Mouse (Mus musculus) cerebellum, postnatal 4 days (tissue): ENCODE results near the gene Runx1.

Experiments
- DNase-seq, 2 experiments: peaks; one replicate each; pipeline ENCODE4 v3.0.0; 2022; ENCODE audit warnings: low spot score in 2 of 2, mixed read lengths in 1 of 2

The Runx1 gene

DNA sequence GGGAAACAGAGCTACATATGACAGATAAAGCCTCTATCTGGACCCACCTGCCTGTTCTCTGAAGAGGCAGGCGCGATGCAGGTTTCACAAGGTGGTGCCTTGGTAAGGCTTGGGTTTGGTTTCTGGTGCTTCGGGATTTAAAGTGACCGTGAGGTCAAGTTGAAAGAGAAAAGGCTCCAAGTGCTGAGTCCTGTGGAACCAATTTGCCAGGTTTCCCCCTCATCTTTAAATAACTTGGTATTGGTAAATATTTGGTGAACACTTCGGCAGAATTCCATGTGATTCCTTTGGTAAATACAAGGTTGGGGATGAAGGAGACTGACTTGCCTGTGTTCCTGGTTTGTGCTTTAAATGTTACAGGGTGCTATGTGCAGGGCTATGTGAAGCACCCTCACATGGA lies 169.2 kb downstream of the Runx1 start:
- no peak for DNase-seq

DNA sequence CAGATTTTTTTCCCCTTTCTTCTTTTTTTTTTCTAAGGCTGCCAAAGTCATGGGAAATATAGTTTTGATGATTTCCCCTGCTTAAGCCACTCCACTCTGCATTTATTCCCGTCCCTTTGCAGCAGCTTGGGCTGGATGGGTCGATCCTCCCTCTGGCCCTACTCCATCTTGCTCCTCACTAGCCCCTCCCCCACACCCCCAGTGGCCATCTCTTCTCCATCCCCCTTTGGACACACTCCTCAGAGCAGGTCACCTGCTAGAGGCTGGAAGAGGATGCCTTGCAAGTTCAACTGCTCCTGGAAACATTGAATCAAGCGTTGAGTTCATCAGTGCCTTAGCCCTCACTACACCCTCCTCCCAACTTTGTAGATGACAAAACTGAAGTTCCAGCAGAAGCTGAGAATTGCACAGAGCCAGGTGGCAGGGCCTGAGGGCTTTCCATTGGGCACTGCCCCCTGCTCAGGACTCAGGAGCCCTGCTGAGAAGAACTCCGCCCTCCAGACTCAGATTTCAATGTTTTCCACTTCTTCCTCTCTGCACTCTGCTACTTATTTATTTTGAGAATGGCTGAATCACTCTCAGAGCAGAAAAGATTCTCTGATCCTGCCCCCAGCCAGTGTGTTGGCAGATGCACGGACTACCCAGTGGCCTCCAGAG lies 171.5 kb downstream of the Runx1 start:
- DNase-seq = no peak

DNA sequence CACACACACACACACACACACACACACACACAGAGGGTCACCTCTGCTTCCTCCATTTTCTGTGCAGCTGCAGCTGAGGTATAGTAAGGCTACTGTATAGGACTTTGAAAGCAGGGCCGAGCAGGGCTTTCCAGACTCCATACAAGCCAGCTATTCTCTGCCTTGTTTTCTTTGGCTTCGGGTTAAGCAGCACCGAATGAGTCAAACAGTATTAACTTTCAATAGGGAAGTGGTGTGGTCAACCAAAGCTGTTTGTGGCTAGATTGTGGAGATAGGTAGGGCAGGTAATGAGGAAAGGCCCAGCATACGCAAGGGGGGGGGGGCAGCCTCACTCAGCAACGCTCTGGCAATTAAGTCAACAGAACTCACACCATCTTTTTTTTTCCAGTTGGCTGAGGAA lies 172.1 kb downstream of the Runx1 start:
- DNase-seq = no peak

DNA sequence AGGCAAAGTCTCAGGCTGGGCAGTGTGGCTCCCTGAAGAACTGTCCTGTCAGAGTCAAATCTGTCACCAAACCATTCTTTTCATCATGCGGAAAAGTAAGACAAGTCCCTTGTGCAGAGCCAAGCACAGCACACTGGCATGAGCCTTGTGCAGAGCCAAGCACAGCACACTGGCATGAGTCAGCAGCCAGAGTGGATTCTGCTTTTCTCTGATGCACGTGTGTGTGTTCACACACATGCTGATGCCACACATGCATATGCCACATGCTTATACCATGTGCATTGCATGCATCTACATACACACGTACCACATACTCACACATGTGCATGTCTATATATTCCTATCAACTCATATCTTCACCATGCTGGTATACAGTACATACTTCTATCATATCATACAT lies 174.7 kb downstream of the Runx1 start:
- DNase-seq = no peak

DNA sequence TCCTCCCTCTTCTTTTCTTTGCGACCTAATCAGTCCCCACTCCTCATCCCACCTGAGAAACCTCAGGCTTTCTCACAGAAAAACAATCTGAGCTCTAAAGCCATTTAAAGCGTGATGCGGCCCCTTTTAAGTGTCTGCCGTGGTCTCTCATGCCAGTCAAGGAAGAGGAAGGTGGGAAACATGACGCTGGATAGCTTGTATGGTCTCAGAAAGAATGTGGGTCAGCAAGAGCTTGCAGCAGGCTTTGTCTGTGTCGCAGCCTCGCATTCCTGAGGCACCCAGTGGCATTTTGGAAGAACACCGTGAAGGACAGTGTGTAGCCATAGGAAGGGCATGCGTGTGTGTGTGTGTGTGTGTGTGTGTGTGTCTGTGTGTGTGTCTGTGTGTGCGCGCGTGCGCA lies 179.8 kb downstream of the Runx1 start:
- no peak for DNase-seq

DNA sequence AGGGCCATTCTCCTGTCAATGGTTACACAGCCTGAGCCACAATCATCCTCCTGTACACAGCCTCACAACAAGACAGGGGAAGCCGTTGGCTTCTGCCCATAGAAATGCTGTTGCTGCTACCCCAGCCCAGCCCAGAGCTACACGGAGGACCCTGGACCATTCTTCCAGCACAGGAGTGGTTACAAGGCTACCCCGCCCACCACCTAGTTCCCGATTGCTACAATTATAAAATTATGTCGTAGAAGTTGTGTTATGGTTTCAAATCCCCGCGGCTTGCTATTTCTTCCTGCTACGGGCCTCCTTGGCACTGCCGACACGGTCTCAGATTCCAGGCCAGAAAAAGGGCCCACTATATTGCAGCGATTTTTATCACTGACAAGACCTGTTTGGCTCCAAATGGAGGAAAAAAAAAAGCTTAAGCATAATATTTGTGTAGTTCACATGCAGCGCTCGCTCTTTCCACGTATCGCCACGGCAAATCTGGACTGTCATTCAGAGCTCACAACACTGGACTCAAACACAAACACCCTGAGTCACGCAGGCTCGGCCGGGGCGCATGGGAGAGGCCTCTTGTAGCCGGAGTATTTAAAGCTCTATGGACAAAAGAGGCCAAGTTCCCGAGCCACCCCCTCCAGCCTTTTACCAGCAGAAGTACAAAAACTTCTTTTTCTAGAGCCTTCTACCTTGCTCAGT lies 180.4 kb downstream of the Runx1 start:
- no peak for DNase-seq

DNA sequence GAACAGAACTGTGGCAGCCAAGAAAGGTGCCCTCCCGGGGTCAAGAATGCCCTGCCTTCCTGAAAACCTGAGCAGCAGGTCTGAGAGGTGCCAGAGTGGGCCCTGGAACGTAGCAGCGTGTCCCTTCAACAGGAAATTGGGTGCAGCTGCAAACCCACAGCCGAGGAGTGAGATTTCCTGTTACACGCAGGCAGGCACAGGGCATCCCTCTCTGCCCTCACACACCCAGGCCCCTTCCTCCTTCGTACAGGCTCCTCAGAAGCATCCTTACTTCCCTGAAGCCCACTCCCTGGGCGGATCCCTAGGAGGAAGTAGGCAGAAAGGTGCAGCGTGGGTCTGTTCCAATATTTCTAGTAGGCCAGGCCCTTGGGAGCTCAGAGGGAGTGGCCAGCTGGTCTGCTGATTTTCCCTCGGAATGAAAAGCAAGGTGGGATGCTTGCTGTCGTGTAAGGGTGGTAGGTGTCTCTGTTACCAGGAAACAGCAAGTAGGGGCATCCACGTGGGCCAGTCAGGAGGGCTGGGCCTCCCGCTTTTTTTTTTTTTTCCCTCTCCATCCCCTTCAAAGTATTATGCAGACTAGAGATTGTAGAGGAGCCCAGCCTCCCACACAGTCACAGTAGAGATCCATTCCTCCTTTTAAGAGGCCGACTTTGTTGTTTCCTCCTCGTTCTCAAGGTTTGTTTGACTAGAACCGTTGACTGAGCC lies 181.1 kb downstream of the Runx1 start:
- no peak for DNase-seq

DNA sequence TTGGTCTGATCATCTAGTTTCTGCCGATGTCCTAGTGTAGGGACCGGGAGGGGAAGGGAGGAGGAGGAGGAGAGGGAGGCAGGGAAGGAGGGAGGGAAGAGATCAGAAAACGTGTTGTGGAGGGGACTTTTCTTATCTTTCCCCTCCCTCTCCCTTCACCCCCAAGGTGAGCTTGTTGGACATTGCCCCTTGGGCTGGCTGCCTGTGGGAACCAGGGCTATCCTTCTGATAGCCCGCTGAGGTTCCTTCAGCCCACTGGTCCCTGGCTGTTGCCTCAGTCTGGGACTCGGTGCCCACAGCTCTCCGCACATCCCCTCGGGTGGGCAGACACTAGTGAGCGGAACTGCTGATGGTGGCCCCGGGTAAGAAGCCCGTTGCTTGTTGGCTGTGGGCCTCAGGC lies 181.6 kb downstream of the Runx1 start:
- DNase-seq = no peak

DNA sequence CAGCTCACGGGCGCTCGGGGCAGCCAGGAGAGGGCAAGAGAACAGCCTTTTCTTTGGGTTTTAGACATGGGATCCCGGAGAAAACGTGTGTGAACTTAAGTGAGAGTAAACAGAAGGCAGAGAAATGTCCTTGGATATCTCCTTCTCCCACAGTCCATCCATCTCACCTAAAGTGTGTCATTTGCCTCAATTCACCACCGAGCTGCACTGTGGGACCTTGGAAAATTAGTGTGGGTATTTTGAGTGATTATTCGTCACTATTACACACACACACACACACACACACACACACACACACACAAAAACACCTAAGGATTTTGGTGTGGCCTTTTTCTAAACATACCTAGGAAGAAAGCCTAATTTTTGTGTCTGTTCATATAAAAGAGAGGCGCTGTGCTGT lies 183.7 kb downstream of the Runx1 start:
- no peak for DNase-seq

DNA sequence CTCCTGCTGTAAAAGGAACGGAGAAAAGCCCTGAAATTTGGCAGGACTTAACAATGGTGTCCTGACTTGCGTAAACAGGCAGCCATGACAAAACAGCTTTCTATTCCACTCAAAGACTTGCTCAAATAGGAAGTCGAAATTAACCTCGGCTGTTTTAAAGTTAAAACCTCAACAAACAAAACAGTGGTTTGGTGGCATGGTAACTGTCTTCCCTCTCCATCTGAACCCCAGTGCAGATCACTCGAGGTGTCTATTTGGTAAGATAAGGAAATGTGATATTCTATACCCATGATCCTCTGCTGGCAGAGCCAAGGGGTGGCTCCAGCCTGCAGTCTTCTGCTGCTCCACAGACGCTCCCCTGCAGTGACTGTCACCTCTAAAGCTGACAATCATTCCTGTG lies 184.9 kb downstream of the Runx1 start:
- no peak for DNase-seq

DNA sequence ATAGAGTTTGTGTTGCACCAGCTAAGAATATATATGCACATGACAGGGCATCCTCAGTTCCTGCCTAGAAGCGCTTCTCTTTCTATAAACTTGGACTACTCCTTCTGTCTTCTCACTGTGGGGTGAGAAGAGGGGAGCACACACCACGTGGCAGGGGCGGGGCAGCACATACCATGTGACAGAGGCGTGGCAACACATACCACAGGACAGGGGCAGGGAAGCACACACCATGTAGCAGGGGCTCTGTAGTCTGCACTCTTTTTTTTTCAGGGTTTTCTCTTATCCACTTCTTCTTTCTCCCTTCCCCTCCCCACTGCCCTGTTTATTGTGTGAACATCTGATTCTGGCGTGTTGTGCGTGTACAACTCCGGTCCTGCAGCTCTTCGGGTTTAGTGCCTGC lies 186.9 kb downstream of the Runx1 start:
- no peak for DNase-seq

DNA sequence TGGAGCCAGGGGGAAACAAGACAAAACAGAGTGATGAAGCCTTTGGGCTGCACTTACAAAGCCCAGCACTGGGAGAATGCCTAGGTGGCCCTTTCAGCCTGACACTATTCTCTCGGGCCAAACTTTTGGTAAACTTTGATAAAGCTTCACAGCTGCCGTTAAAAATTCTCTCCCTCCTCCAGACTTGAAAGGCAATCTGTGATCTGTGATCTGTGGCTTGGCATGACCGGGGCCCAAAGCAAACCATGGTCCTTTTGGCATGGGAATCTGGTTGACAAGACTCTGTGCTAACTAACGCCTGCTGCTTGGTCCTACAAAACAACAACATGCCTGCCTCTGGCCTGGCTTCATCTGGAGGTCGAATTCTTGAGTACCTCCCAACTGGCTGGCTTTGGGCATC lies 188.9 kb downstream of the Runx1 start:
- DNase-seq = no peak

DNA sequence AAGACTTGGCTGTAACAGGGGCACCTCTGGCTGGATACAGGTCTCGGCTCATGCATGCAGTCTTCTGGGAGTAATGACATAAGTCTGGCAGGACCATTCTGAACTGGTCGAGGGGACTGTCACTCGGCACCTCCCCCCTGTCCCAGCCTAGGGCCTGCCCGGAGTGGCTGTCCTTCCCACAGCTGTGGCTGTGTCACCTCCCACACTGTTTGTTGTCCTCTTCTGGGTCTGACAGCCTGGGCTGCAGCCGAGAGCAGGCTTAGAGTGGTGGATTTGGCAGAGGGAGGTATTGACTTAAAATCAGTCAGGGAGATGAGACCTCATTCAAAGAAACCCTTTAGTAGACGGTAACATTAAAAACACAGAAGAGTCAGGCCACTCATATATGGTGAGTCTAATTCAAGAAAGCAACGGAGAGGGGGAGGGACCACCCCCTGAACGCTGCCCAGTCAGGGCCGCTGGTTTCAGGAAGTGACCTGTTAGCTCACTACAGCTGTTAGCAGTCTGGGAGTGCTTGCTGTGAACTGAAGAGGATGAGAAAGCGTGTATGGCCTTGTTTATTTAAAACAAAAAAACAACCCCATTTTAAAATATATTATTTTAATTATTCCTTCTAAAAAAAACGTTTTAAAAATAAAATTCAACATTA lies 193.7 kb downstream of the Runx1 start:
- DNase-seq = no peak

DNA sequence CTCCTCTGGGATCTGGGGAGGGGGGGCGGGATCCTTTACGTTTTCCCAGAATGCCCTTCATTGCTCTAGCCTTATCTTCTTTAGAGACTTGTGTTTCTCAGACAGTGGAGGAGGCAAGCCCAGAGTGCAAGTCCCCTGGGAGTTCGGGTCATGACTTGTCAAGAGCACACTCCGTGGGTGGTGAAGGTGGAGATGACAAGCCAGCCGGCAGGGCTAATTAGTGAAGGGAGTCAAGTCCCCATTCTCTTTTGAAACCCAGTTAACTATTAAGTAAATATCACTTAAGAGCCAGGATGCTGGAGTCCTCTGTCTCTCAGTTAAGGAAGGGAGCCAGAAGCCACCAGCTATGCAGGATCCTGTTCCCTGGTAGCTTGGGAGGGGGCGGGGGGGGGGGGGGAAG lies 194.3 kb downstream of the Runx1 start:
- DNase-seq = no peak

DNA sequence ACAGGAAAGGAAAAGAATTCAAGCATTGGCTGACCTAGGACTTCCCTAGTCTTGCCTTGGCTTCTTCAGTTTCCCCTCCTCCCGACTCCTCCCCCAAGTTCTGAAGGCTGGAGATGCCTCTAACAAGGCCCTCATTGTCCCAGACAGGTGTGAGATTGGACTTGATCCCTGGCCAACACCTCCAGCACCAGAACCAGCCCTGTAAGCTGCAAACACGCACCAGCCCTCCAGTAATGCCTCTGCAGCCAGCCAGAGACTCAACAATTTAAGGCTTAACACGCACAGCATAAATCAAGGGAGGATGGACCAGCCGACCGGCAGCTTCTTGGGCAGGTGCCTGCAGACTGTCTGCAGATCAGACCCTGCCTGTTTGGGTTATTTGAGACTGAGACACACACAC lies 195.0 kb downstream of the Runx1 start:
- no peak for DNase-seq

DNA sequence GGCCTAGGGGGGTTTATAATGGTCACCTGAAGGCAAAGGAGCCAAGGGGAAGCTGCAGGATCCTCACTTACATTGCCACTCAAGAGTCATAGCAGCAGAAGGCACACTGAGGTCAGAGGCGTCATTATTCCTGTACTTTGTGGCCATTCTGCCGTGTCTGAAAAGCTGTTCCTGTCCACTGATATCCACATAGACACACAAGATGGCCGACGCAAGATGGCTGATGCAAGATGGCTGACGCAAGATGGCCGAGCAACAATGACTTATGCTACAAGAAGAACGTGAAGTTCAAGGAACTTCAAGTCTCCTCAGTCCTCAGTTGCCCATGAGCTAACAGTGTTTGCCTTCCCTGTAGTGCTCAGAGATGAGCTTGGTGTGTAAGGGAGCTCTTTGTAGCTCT lies 196.1 kb downstream of the Runx1 start:
- no peak for DNase-seq

DNA sequence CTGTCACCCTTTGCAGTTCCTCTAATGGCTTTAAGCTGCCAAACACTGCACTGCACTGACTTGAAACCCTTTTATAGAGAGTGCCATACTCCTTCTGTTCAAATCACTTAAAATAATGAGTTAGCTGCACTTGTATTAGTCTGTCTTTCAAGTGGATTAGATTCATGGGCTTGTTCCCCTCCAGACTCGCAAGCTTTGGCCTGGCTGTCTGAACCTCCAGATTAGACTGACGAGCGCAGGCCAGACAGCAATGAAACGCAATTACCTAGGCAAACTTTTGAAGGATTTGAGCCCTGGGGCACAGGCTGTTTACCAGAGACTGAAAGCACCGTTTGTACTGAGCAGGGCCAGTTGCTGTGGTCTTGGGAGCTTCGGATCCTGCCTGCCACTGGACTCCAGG lies 198.7 kb downstream of the Runx1 start:
- no peak for DNase-seq

DNA sequence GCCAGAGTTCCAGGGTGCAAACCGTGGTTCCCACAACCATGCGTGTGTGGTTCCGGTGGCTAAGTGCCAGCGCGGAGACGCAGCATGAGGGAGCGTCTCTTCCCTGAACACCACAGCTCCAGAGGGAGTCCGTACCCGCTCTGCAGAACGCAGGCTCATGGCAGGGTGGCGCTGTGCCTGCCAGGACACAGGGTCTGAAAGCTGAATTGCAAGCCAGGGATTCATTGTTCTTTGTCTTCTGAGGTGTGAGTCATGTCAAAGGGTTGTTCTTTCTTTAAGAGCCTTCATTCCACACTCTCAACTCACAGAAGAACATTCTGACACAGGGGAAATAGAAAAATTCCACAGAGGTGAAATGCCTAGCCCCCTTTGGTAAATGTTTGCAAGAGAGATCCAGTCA lies 202.0 kb downstream of the Runx1 start:
- DNase-seq = no peak

DNA sequence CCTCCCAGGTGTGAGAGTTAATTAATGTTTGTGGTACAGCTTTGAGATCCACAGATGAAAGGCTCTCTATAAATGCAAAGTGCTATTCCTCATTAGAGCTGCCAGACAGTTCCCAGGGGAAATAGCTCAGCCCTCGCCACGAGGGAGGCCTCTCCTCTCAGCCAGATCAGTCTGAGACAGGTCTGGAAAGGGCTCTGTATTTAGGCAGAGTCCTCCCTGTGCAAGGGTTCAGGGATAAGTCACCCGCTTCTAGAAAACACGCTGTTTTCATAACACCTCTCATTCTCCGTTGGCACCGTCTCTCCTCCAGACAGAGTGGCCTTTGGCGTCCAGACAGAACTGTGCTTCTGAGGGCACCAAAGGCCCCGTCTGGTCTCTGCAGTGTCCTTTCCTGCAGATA lies 204.1 kb downstream of the Runx1 start:
- no peak for DNase-seq

DNA sequence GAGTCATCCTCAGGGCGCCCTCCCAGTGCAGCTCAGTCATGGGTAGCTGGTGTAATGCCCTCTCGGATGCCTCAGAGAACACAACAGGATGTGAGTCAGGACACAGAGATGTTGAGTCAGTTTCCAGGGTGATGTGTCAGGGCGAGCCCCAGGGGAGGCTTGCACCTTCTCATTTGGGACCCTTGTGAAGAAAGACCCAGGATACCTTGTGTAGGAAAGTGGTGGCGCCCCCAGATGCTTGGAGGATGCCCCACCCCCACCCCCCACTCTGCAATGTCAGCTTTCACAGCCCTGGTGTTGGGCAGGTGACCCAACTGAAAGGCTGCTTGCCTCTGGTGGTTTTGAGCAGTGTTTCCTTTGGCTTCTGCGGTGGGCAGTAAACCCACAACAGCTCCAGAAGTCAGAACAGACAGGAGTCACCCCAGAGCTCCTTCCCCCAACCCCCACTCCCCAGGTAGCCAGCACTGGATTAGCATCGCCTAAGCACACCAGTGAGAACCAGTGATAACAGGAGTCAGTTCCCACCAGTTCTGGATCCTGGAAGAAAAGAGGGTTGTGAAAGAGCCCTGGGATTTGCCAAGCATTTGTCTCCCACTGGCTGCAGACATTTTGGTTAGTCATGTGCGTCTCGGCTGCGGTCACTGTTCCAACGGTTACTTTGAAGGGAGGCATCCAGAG lies 205.0 kb downstream of the Runx1 start:
- DNase-seq = no peak

DNA sequence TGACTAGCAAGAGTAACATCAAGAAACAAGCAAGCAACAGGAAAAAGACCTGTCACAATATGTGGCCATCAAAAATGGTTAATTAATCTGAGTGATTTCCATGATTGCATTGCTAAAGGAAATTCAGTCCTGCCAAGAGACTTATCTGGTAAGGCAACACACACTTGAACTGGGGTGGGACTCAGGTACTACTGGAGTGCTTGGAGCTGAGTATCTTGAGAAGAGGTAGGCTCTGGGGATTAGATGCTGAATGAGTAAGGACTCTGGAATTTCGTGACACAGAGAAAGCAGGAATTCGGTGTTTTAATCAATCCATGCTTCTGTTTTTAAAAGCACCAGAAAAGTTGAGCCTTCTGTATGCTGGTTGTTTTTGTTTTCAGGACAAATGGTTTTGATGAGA lies 209.1 kb downstream of the Runx1 start:
- no peak for DNase-seq

DNA sequence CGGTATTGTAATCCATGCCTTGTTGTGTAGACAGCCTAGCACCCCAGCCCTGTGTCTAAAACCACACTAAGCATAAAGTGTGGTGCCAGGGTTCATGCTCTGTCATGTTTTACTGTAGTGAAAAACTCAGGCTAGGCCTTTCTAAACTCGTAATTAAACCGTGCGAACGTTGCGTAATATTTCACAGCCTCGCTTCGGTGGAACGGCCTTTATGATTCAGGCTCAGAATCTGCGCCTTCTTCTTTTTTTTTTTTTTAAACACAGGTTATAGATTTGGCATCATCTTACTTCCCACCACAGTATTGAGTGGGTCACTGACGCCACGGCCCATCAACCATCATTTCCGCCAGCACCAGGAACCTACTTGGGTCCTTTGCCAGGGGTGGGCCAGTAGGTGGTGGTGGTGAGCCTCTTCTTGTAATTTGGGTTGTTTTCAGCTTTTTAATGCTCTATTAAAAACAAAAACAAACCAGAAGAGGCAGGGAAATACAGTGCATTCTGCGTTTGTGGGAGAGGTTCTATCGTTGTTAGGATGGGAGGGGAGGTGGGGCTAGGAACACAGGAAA lies 210.6 kb downstream of the Runx1 start:
- no peak for DNase-seq
